Mouse (Mus musculus): ENCODE data around the gene Dpp4.

The Dpp4 gene

GRCm38 (mm10) chr2:62360872-62361271 lies 51.2 kb downstream of the Dpp4 start:
- no peak for DNase-seq (ENCODE audit: low spot score)

DNA sequence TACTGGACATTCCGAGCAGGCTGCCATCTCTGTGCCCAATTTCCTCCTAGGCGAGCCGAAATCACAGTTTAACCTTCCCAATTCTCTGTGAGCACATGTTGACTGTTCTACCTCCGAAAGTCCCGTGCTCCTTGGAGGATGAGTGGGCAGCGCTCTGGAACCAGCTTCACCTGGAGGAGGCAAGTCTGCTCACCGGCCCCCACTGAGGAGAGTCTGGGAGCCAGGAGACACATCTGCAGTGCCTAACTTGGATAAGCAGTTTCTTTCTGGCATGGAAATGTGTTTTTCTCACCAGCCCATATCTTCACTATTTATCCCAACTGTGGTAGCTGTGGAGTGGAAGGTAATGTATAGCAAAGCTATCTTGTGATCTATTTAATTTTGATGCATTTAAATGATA lies 54.8 kb downstream of the Dpp4 start:
- no peak for DNase-seq (ENCODE audit: low spot score)

DNA sequence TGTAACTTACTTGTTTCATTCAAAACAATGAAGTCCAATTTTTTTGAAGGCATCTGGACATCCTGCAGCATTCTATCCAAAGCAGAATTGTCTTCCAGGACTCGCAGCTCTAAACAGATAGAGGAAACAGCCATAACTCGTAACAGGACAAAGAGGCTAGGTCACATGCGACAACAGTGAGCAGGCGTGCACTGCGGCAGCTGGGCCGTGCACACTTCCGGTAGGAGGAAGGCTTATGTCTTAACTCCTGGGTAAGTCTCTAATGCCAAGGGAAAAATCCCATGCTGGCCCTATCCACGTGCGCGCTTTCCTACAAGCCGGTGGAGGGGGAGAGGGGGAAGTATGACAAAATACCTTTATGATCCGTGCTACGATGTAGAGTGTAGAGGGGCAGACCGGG lies 55.4 kb downstream of the Dpp4 start:
- no peak for DNase-seq (ENCODE audit: low spot score)

DNA sequence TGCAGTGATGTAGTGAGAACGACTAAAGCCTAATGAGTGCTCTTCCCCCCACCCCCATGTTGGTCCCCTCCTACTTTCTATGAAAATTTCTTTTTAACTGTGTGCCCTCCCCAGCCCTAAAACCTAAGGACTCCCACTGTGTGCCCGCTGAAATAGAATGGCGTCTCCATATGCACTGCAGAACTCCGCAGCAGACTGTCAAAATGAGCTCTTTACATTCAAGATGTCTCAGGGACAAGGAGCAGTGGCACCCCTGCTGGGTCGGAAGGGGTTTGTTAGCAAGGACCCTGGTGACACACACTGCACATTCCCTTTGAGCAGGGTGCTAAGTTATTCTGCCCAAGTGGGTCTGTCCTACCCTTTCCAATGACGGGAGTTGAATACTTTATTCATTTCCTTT lies 56.3 kb downstream of the Dpp4 start:
- DNase-seq (ENCODE audit: low spot score): no peak

- no peak for DNase-seq (ENCODE audit: low spot score)
Observed at GRCm38 (mm10) chr2:62352035-62352434, 60.0 kb downstream of the Dpp4 start.

GRCm38 (mm10) chr2:62347762-62348161 lies 64.3 kb downstream of the Dpp4 start:
- no peak for DNase-seq (ENCODE audit: low spot score)

GRCm38 (mm10) chr2:62346771-62347170 lies 65.3 kb downstream of the Dpp4 start:
- DNase-seq (ENCODE audit: low spot score): peak; percentile 10

DNA sequence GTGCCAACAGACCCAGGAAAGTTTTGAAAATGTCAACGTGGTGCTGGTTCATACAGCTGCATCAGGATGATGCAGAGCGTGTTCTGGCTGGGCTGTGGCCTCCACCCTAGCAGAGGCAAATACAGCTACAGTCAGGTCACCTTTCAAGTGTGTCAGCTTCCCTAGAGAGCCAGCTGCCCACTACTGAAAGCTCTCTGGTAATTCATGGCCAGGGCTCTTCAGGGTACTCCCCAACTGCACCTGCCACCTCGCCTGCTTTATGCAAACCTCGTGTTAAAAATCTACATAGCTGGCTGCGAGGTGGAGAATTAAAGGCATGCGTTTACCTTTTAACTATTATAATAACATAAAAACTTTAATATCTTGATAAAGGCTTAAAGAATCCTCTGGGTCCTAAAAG lies 67.7 kb downstream of the Dpp4 start:
- DNase-seq (ENCODE audit: low spot score): no peak

- DNase-seq (ENCODE audit: low spot score): peak; percentile 15
Observed at GRCm38 (mm10) chr2:62341734-62342128, 70.3 kb downstream of the Dpp4 start.

DNA sequence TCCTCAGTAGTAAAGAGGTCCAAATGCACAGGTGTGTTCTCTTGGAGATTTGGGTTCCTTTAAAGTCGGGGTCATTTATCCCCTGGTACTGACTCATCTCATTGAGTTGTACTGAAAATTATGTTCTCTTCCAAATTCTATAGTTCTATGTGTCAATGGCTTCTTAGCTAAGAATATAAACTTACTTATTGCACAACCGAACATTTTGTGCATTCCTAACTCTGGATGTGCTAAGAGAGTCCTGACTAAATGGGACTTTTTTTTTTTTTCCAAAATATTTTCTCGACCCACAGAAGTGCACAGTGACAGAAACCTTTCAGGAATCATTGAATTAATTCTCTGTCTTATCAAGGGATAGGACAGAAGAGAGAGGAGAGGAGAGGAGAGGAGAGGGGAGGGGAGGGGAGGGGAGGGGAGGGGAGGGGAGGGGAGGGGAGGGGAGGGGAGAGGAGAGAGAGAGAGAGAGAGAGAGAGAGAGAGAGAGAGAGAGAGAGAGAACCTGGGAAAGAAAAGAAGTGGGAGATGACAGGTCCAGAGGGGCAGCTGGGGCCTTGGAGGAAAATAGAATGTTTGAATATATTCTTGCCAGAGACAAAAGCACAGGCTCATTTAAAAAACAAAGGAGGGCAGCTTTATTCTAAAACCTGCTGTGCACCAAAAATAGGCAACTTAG lies 70.8 kb downstream of the Dpp4 start:
- no peak for DNase-seq (ENCODE audit: low spot score)

- DNase-seq (ENCODE audit: low spot score): no peak
Observed at GRCm38 (mm10) chr2:62339222-62339944, 72.6 kb downstream of the Dpp4 start.

DNA sequence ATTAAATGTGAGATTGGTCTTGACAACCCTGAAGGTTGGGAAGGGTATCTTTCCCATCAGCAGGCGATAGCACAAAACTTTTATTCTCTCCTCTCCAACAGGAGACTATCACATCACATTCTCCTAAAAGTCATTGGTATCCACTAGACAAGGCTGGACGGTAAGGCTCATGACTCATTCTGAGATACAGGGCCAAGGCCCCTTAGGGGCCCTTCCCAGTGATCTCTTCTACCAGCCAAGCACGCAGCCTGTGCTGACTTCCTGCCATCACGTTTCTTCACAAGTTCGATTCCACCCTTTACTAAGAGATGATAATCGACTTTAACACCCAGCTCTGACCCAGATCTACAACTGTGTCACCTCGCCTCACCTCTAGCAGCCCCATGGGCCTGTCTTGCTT lies 74.9 kb downstream of the Dpp4 start:
- no peak for DNase-seq (ENCODE audit: low spot score)

DNA sequence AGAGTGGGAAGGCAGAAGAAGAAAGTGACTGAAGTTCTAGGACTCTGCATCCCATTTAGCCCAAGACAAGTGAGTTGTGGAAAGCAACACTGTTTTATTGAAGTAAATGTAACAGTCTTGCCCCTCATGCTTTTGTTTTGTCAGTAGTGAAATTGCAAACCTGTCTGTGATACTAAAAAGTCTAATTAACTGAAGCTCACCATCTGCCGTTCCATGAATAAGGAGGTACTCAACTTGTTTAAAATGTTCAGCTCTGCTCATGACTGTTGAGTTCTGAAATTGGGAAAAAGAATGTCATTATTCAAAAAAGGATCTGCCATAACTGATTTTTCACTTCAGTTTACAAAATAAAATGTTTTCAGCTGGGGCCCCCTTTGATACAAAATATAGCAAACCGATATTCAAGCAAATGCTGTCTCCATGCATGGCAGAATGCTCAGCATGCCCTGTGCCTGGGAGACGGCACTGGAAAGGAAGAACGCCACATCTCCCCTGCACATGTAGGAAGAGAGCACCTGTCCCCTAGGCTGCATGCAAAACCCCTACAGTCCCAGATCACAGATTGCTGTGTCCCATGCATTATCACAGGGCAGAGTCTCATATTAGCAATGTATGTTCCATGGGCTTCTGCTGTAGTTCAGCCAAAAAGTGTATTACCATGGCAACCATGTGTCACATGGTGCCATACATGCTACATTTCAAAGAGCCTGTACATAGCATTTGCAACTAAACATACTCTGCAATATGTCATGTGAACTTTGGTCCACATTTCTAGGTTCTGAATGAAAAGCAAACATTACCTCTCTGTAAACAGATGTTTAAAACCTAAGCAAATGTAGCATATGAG lies 77.4 kb downstream of the Dpp4 start:
- no peak for DNase-seq (ENCODE audit: low spot score)

- DNase-seq (ENCODE audit: low spot score): no peak
Observed at GRCm38 (mm10) chr2:62332465-62332864, 79.6 kb downstream of the Dpp4 start.

DNA sequence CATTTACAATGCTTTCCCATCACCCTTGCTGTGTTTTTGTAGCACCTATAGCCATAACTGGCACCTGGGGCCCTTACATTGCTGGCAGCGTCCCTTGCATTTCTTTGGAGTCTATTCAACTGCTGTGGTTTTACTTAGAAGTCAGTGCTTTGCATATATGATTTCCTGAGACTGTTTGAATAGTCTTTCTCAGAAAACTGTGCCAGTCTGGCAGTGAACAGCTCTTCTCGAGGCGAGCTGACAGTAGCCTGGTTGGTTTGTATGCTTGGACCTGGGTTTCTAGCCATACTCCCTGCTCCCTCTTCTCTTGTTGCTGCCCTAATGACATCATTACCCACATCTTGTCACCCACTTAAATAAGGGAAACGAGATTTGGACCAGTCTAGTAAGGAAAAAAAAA lies 80.1 kb downstream of the Dpp4 start:
- DNase-seq (ENCODE audit: low spot score): no peak

GRCm38 (mm10) chr2:62325388-62325787 lies 86.6 kb downstream of the Dpp4 start:
- DNase-seq (ENCODE audit: low spot score): no peak

- DNase-seq (ENCODE audit: low spot score): no peak
Observed at GRCm38 (mm10) chr2:62323078-62323637, 88.9 kb downstream of the Dpp4 start.

- DNase-seq (ENCODE audit: low spot score): no peak
Observed at GRCm38 (mm10) chr2:62319489-62319888, 92.5 kb downstream of the Dpp4 start.

DNA sequence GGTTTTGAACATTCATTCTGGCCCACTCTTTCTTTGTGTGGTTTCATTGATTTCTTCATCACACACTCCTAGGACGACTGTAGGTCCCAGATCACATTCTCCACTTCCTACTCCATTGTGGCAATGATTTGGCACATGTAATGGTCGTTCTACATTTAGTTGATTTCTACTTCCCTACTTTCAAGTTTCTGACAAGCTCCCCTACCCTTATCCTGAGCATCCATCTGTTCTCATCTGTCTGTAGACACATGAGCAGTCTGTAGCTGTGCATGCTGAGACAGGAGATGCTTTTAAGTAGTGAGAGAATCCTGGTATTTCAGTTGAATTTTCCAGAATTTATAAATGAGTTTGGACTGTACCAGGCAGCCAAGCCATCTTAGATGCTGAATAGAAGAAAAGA lies 95.1 kb downstream of the Dpp4 start:
- DNase-seq (ENCODE audit: low spot score): no peak

GRCm38 (mm10) chr2:62307477-62307876 lies 104.6 kb downstream of the Dpp4 start:
- no peak for DNase-seq (ENCODE audit: low spot score)

GRCm38 (mm10) chr2:62306978-62307377 lies 105.1 kb downstream of the Dpp4 start:
- DNase-seq (ENCODE audit: low spot score): no peak

DNA sequence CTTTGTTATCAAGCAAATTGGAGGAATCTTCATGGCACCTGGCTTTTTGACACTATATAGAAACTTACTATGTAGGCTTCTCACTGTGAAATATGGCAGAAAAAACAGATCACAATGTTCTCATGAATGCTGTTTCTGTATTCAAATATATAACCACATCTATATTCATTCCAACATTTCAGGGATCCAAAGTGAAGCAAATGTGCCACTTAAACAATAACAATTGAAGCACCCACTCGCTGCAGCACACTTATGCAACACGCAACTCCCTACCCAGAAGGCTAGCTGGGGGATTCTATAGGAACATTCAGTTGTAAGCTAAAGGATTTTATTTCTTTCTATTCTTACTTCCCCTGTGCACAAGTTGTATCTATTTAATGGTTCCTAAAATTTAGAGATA lies 110.3 kb downstream of the Dpp4 start:
- no peak for DNase-seq (ENCODE audit: low spot score)

GRCm38 (mm10) chr2:62293846-62294245 lies 118.2 kb downstream of the Dpp4 start:
- no peak for DNase-seq (ENCODE audit: low spot score)
